Mouse (Mus musculus) erythroid progenitor cell, adult 5-6 weeks (primary cell): Measurements from ENCODE around the gene Mrtfb. TPM values are rescaled to one million over a fixed set of nuclear protein-coding genes. Genes with fewer than 3 reads are reported as not detected.

ENCODE experiments used
- ATAC-seq: replicated peaks from 2 replicates; pipeline ENCODE4 v1.8.0; 2016; ENCODE audit warnings: moderate number of reproducible peaks, mild to moderate bottlenecking, moderate TSS enrichment, inconsistent platforms; ENCODE audit not compliant: poor library complexity, low FRiP score, severe bottlenecking
- total RNA-seq, 2 experiments: library from RNA; stranded (forward) in 1 of 2; stranded (reverse) in 1 of 2; fragments of 150-400 nt in 1 of 2; fragments of 186-747, 209-891 nt in 1 of 2; gene quantifications; 2 replicates each; pipeline versions ENCODE4 v1.2.3 to v1.2.4; 2015 to 2017; ENCODE audit warnings: low replicate concordance in 2 of 2

Mrtfb gene
- total RNA-seq, 2 experiments from 2014 or later, result 1.1 to 4.6 TPM

GRCm38 (mm10) chr16:13423587-13424355 is 167.5 kb downstream of the Mrtfb start:
- ATAC-seq, result no peak

GRCm38 (mm10) chr16:13425804-13426203 is 169.5 kb downstream of the Mrtfb start:
- ATAC-seq, result no peak

- no peak for ATAC-seq
Observed at GRCm38 (mm10) chr16:13426831-13427589, 170.7 kb downstream of the Mrtfb start.

GRCm38 (mm10) chr16:13428077-13428476 is 171.8 kb downstream of the Mrtfb start:
- ATAC-seq, result no peak

- no peak for ATAC-seq
Observed at GRCm38 (mm10) chr16:13428806-13429205, 172.5 kb downstream of the Mrtfb start.

GRCm38 (mm10) chr16:13429921-13430606 is 173.8 kb downstream of the Mrtfb start:
- no peak for ATAC-seq

GRCm38 (mm10) chr16:13430940-13431339 is 174.7 kb downstream of the Mrtfb start:
- ATAC-seq, result no peak

GRCm38 (mm10) chr16:13435627-13436026 is 179.3 kb downstream of the Mrtfb start:
- no peak for ATAC-seq

- ATAC-seq, result peak; percentile 89
Observed at GRCm38 (mm10) chr16:13437037-13437769, 180.9 kb downstream of the Mrtfb start.

GRCm38 (mm10) chr16:13437770-13438372 is 181.6 kb downstream of the Mrtfb start:
- ATAC-seq, result peak; percentile 60; the same call in 1 of the 2 replicates

GRCm38 (mm10) chr16:13440468-13440867 is 184.2 kb downstream of the Mrtfb start:
- ATAC-seq, result no peak

- no peak for ATAC-seq
Observed at GRCm38 (mm10) chr16:13443764-13444163, 187.5 kb downstream of the Mrtfb start.

- no peak for ATAC-seq
Observed at GRCm38 (mm10) chr16:13445461-13445860, 189.2 kb downstream of the Mrtfb start.

- no peak for ATAC-seq
Observed at GRCm38 (mm10) chr16:13446488-13446887, 190.2 kb downstream of the Mrtfb start.

- no peak for ATAC-seq
Observed at GRCm38 (mm10) chr16:13446971-13447283, 190.6 kb downstream of the Mrtfb start.

GRCm38 (mm10) chr16:13447284-13448050 is 191.2 kb downstream of the Mrtfb start:
- ATAC-seq, result no peak

GRCm38 (mm10) chr16:13448051-13448705 is 191.9 kb downstream of the Mrtfb start:
- no peak for ATAC-seq

GRCm38 (mm10) chr16:13448706-13449090 is 192.4 kb downstream of the Mrtfb start:
- ATAC-seq, result no peak
